Mouse (Mus musculus) testis, adult 2 months (tissue): ENCODE results near the gene Ankrd10. TPM values are rescaled to one million over a fixed set of nuclear protein-coding genes. Genes with fewer than 3 reads are reported as not detected.
"Not testable (repeated sequence)": the region's sequence is repeated elsewhere in the genome, so short reads cannot be mapped to it uniquely, and the experiment has no call there.

Experiments used
- H3K27ac ChIP-seq: fragments of 200-500 bp; 2 replicates; pipeline ENCODE4 v1.5.1; 2012; ENCODE audit warnings: low read depth, low read length; ENCODE audit not compliant: control insufficient read depth, insufficient read depth
- H3K27me3 ChIP-seq: fragments of 200-500 bp; 2 replicates; pipeline ENCODE4 v1.6.1; 2012; ENCODE audit warnings: mild to moderate bottlenecking, low read length, moderate library complexity; ENCODE audit not compliant: control insufficient read depth, insufficient read depth
- H3K36me3 ChIP-seq: fragments of 200-500 bp; 2 replicates; pipeline ENCODE4 v1.6.1; 2012; ENCODE audit warnings: mild to moderate bottlenecking, low read length; ENCODE audit not compliant: control insufficient read depth, insufficient read depth
- H3K4me1 ChIP-seq: fragments of 200-500 bp; 2 replicates; pipeline ENCODE4 v1.6.1; 2012; ENCODE audit warnings: low read length; ENCODE audit not compliant: control insufficient read depth, insufficient read depth
- H3K4me3 ChIP-seq: fragments of 200-500 bp; 2 replicates; pipeline ENCODE4 v1.5.1; 2012; ENCODE audit warnings: low read depth, mild to moderate bottlenecking, low read length, moderate library complexity, mixed read lengths; ENCODE audit not compliant: control insufficient read depth
- CTCF ChIP-seq: fragments of 200-500 bp; IDR thresholded peaks from 2 replicates; pipeline ENCODE4 v1.5.1; 2012; ENCODE audit warnings: low read depth, mild to moderate bottlenecking, inconsistent platforms, low read length, moderate library complexity; ENCODE audit not compliant: control insufficient read depth, insufficient read depth, insufficient replicate concordance
- POLR2A ChIP-seq: fragments of 200-500 bp; IDR thresholded peaks from 2 replicates; pipeline ENCODE4 v1.6.1; 2012; ENCODE audit warnings: low read depth, mild to moderate bottlenecking, inconsistent platforms, low read length, moderate library complexity; ENCODE audit not compliant: control insufficient read depth
- polyA plus RNA-seq: library from polyadenylated mRNA; depleted of rRNA; stranded (reverse); fragments of >200 nt; gene quantifications from 2 replicates; pipeline ENCODE4 v1.2.3, GENCODE M21; 2012; rRNA removed

Gene Ankrd10
- 64.7 and 65.8 TPM in 2 replicates for polyA plus RNA-seq

DNA sequence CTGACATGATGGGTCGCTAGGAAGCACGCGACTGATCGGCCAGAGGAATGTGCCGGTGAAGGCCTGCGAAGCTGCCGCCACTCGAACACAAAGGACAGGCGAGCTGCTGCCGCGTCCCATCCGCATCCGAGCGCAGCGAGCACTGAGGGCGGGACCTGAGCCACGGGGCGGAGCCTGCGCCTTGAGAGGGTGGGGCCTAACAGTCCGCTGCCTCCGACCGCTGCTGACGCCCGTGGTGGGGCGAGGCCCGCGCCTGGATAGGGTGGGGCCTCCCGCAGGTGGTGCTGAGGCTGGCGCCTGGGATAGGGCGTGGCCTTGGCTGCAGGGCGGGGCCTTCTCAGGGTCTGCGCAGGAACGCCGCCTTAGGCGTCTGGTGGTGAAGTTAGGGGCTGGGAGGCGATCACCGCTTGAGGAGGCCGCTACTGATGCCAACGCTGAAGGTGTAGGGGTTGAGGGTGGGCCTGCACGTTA lies at the start of gene Ankrd10:
TSS of gene Ankrd10 (minus strand) at position 147 of the 471 bp plus-strand sequence.
- H3K4me3 ChIP-seq: peak within 1 kb of the TSS; percentile 93
- peaks cover 3% of the 10 kb centered on the region; the same call in 1 of the 2 replicates for H3K4me1 ChIP-seq
- H3K27ac ChIP-seq: peak within 1 kb of the TSS; percentile 96
- H3K27me3 ChIP-seq: no peaks in the 10 kb centered on the region
- TF ChIP-seq POLR2A: peak; percentile 87
- TF ChIP-seq CTCF: 0 out of 2 replicates have a peak, but pooled peaks have one; percentile 1
- no peaks in the 10 kb centered on the region; the same call in 1 of the 2 replicates for H3K36me3 ChIP-seq

DNA sequence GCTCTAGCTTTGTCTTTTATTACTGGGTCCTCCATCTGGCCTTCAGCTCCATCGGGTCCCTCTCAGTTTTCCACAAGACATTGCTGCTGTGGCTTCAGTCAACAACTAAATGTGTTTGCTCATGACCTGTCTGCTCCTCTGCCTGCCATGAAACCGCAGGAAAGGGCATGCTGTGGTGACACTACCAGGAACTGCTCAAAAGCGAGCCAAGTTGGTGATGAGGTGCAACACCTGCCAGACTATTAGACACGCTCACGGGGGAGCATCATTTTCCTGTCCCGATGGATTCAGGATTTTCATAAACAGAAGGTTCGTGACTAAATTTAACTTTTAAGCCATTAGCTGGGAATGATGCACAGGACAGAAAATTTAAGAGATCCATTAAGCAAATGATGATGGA lies 49.0 kb upstream of the Ankrd10 start:
- no peak for TF ChIP-seq POLR2A
- no peak for TF ChIP-seq CTCF
- Histone ChIP-seq H3K4me1 (no peaks in the 10 kb centered on the region), H3K4me3 (no peak overlapping the region), H3K27ac (no peak overlapping the region), H3K36me3 (no peaks in the 10 kb centered on the region), H3K27me3 (no peaks in the 10 kb centered on the region)

DNA sequence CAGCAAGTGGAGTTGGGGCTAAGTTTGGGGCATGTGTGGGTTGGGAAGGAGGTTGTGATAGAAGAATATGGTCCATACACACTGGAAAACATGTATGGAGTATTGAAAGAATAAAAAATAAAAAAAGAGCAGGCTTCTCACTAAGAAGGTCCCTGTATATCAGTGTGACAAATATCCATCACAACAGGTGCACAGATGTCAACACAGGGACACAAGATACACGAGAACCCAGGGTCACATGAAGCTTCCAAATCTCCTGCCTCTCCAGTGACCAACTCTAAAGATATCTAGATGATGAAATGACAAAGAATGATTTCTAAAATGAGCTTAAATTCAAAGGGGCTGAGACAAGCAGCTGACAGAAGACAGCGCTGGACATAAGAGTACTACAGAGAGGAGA lies 32.8 kb upstream of the Ankrd10 start:
- no peak for TF ChIP-seq CTCF
- TF ChIP-seq POLR2A: no peak
- Histone ChIP-seq H3K4me3 (no peak overlapping the region), H3K27me3 (no peaks in the 10 kb centered on the region), H3K27ac (no peak overlapping the region), H3K4me1 (no peaks in the 10 kb centered on the region), H3K36me3 (no peaks in the 10 kb centered on the region)

DNA sequence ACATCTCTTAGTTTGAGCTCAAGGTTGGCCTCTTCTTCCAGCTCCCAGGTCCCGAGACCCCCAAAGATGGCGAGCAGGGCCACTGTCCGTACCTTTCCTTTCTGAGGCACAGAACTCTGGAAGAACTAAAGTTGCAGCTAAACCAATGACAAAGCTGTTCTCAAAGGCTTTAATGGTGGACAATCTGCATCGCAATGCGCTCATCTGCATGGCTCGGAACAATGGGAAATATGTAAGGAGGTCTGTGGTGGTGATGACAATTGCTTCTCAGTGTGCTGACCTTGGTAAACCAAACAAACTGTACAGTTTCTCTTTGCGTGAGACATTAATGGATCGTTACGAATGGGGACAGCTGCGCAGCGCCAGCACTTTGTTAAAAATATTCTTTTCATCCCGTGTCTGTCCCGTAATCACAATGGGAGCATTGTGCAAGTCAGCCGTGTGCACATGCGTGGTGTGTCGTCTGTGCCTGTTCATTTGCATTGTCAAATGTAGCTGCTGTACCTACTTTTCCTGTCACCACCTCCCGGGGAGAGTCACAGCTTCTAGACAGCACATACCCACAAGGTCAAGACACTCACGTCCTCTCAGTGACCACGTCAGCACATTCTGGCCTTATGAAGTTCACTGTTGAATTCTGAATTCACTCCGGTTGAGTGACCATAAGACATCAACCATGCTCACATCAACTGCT lies 30.6 kb upstream of the Ankrd10 start:
- H3K27me3 ChIP-seq, H3K36me3 ChIP-seq, H3K27ac ChIP-seq, H3K4me3 ChIP-seq, H3K4me1 ChIP-seq: not testable (repeated sequence)

DNA sequence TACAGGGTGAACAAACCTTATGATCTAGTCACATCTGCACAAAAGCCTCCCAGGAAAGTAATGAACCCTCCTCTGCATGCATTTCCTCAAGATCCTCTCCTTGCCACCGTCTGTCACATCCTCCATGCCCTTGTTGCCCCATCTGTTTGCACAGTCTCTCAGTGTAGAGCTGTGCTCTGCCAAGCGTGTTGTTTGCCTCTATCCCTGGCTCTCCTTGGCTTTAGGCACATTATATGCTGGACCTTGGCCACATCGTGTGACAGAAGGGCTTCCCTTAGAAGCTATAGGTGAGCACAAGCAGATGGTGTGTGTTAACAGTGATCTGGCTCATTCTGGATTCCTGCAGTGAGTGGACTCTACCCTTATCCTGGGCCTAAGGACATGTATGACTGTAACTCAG lies 26.4 kb upstream of the Ankrd10 start:
- Histone ChIP-seq H3K27ac (no peak overlapping the region), H3K4me1 (peaks cover 2% of the 10 kb centered on the region; the same call in 1 of the 2 replicates)

DNA sequence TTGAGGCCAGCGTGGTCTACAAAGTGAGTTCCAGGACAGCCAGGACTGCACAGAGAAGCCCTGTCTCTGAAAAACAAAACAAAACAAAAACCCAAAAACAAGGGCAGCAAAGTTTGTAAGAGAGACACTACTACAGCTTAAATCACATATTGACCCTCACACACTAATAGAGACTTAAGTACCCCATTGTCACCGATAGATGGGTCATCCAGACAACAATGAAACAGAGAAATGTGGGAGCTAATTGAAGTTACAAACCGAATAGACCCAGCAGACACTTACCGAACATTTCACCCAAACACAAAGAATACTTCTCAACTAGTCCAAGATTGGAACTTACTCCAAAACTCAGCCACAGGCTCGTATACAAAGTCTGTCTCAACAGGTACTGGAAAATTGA lies 14.5 kb upstream of the Ankrd10 start:
- Histone ChIP-seq H3K36me3 (no peaks in the 10 kb centered on the region), H3K27ac (no peak overlapping the region), H3K4me1 (no peaks in the 10 kb centered on the region), H3K27me3 (no peaks in the 10 kb centered on the region), H3K4me3 (no peak overlapping the region)
- TF ChIP-seq POLR2A: no peak
- no peak for TF ChIP-seq CTCF

More for the DNA sequence above, 26.4 kb upstream of the Ankrd10 start:
- TF ChIP-seq POLR2A (no peak), CTCF (no peak)
- H3K4me3 ChIP-seq: peak overlapping the region; percentile 35
- H3K36me3 ChIP-seq: no peaks in the 10 kb centered on the region
- no peaks in the 10 kb centered on the region for H3K27me3 ChIP-seq

DNA sequence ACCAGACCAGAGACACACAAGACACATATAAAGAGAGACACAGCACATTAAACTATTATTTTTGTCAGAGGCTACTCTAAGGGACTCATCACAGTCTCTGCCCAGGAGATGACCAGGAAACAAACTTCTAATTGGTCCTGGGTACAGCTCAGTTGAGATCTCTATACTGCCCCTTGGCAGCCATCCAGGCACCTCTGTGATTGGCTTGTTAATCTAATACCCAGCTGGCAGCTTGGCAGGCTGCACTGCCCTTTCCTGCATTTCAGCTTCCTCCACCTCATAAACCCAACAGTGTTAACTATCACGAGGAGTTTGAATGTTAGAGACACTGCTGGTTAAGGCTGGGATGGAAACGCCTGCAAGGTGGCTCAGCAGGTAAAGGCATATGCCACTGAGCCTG lies 7.6 kb upstream of the Ankrd10 start:
- Histone ChIP-seq H3K36me3 (no peaks in the 10 kb centered on the region; the same call in 1 of the 2 replicates), H3K4me1 (no peaks in the 10 kb centered on the region), H3K27me3 (no peaks in the 10 kb centered on the region), H3K4me3 (no peak overlapping the region), H3K27ac (no peak overlapping the region)
- TF ChIP-seq CTCF (no peak), POLR2A (no peak)

DNA sequence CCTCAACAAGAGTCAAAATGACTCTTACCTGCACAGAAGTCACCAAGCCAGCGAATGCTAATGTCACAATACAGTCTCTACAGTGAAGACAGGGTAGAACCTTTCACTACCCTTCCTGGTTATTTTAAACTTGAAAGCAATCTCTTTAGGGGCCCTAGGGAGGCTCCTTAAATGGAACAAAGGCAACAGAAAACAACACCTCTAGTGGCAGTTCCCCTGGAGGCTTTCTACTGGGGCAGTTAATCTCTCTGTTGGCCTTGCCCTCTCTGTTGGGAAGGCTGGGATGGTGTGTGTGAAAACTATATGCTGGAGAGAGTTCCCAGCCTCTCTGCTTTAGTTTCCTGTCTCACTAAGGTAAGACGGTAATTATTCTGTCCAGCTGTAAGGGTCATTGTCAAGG lies 5.0 kb upstream of the Ankrd10 start:
- TF ChIP-seq CTCF: no peak
- TF ChIP-seq POLR2A: no peak
- no peak overlapping the region for H3K27ac ChIP-seq
- H3K36me3 ChIP-seq: no peaks in the 10 kb centered on the region; the same call in 1 of the 2 replicates
- H3K4me1 ChIP-seq: peaks cover 3% of the 10 kb centered on the region; the same call in 1 of the 2 replicates
- H3K4me3 ChIP-seq: no peak overlapping the region
- H3K27me3 ChIP-seq: no peaks in the 10 kb centered on the region
